Mouse (Mus musculus) heart, postnatal 10 days (tissue): ENCODE measurements at regions not wholly inside any gene's neighbourhood (a gene's known extent, or its start where the extent isn't known, plus 50 kb on each side); places are given as distances from the start of the nearest gene placed in this dataset.
"Not testable (repeated sequence)": the region's sequence is repeated elsewhere in the genome, so short reads cannot be mapped to it uniquely, and the experiment has no call there.

Experiments used
- DNase-seq, 2 experiments: peaks; one replicate each; pipeline ENCODE4 v3.0.0; 2021
- intact Hi-C: fragments of 180-260 bp; cut with DNase I; formaldehyde crosslinking; loops from one replicate; pipeline ENCODE4 v1.15.1; 2025

- intact Hi-C loops, result no loop called here
- DNase-seq, result no peak
Observed at GRCm38 (mm10) chr10:15046285-15046684, 328.3 kb upstream of the Gje1 start.

GRCm38 (mm10) chr10:15037571-15037970 lies 319.6 kb upstream of the Gje1 start:
- no peak for DNase-seq
- intact Hi-C loops, result no loop called here

GRCm38 (mm10) chr10:15031517-15031916 lies 313.5 kb upstream of the Gje1 start:
- DNase-seq, result no peak
- intact Hi-C loops, result no loop called here

- intact Hi-C loops, result no loop called here
Observed at GRCm38 (mm10) chr10:15029151-15029550, 311.1 kb upstream of the Gje1 start.

GRCm38 (mm10) chr10:15013919-15014318 lies 295.9 kb upstream of the Gje1 start:
- DNase-seq, result no peak
- intact Hi-C loops, result no loop called here

More at GRCm38 (mm10) chr10:15029151-15029550, 311.1 kb upstream of the Gje1 start:
- DNase-seq, result no peak

GRCm38 (mm10) chr10:14996374-14996773 lies 278.4 kb upstream of the Gje1 start:
- DNase-seq, result no peak
- intact Hi-C loops, result no loop called here

GRCm38 (mm10) chr10:14989601-14990140 lies 271.7 kb upstream of the Gje1 start:
- intact Hi-C loops, result no loop called here
- no peak for DNase-seq

- DNase-seq, intact Hi-C loops: not testable (repeated sequence)
Observed at GRCm38 (mm10) chr10:14986566-14986965, 268.6 kb upstream of the Gje1 start.

- DNase-seq, result peak; percentile 53 to 58
- intact Hi-C loops, result no loop called here
Observed at GRCm38 (mm10) chr10:14978093-14978755, 260.2 kb upstream of the Gje1 start.

- DNase-seq, result no peak
- intact Hi-C loops, result no loop called here
Observed at GRCm38 (mm10) chr10:14977268-14978000, 259.4 kb upstream of the Gje1 start.

GRCm38 (mm10) chr10:14969726-14970125 lies 251.7 kb upstream of the Gje1 start:
- intact Hi-C loops, result no loop called here
- DNase-seq, result no peak

GRCm38 (mm10) chr10:14967645-14968044 lies 249.6 kb upstream of the Gje1 start:
- DNase-seq, result no peak
- intact Hi-C loops, result no loop called here

GRCm38 (mm10) chr10:14966771-14967170 lies 248.8 kb upstream of the Gje1 start:
- intact Hi-C loops, result not testable (repeated sequence)

GRCm38 (mm10) chr10:14952899-14953478 lies 235.0 kb upstream of the Gje1 start:
- no peak for DNase-seq
- intact Hi-C loops, result no loop called here

More at GRCm38 (mm10) chr10:14966771-14967170, 248.8 kb upstream of the Gje1 start:
- DNase-seq, result not testable (repeated sequence)

GRCm38 (mm10) chr10:14941875-14942274 lies 223.9 kb upstream of the Gje1 start:
- DNase-seq, result no peak
- intact Hi-C loops, result no loop called here
